Mouse (Mus musculus) ES-Bruce4 (cell line): ENCODE measurements around the gene Phactr1.

Experiments used
- CTCF ChIP-seq: IDR thresholded peaks from one replicate; pipeline ENCODE4 v1.8.1; 2011; ENCODE audit warnings: low read depth, low read length
- EP300 ChIP-seq: IDR thresholded peaks from 2 replicates; pipeline ENCODE4 v1.6.1; 2011; ENCODE audit warnings: low read depth, low read length; ENCODE audit not compliant: insufficient read depth

DNA sequence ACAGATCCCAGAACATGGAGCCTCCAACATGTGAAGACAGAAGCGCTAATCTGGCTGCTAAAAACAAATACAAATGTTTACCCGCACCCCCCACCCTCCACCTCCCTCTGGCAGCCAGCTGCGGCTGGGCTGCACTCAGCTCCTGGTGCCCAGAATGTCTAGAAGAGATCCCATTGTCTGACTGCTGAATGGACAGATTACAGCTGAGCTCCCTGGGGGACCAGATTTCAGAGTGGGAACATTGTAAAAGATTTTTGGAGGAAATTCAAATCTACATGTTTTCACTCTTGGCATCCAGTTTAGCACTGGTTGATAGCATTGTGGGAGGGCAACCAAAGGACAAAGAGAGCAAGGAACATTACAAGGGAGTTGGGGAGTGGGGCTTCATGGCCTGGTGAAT, 331.1 kb downstream of the Phactr1 start:
- TF ChIP-seq CTCF (no peak), EP300 (no peak)
